Mouse (Mus musculus): ENCODE results near the gene Acot3.
"Not testable (repeated sequence)": the region's sequence is repeated elsewhere in the genome, so short reads cannot be mapped to it uniquely, and the experiment has no call there.

Acot3 gene

GRCm38 (mm10) chr12:84044045-84044444 is 7.9 kb upstream of the Acot3 start:
- no peak for DNase-seq

DNA sequence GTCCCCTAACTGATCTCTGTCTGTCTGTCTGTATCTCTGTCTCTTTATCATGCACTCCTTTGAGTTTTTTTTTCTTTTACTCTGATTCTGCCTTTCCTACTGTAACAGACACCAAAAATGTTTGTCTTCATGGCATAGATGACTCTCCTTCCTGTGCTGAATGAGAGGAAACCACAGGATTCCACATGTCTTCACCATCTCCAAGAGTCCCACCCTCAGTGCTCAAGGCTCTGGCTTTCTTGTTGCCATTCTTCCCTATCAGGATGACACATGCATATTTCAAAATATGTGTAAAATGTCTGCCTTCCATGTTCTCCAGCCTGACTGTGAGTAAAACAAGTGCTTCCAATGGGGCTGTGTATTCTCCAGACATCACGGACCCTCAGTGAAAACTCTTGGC is 5.0 kb upstream of the Acot3 start:
- DNase-seq = no peak

GRCm38 (mm10) chr12:84050744-84051143 is 1.2 kb upstream of the Acot3 start:
- DNase-seq = not testable (repeated sequence)

- no peak for DNase-seq
These were observed 665 bp downstream of the Acot3 start for GRCm38 (mm10) chr12:84052609-84053008.

- DNase-seq = peak; percentile 21 to 29
These were observed 1.2 kb downstream of the Acot3 start for GRCm38 (mm10) chr12:84053173-84053572.

DNA sequence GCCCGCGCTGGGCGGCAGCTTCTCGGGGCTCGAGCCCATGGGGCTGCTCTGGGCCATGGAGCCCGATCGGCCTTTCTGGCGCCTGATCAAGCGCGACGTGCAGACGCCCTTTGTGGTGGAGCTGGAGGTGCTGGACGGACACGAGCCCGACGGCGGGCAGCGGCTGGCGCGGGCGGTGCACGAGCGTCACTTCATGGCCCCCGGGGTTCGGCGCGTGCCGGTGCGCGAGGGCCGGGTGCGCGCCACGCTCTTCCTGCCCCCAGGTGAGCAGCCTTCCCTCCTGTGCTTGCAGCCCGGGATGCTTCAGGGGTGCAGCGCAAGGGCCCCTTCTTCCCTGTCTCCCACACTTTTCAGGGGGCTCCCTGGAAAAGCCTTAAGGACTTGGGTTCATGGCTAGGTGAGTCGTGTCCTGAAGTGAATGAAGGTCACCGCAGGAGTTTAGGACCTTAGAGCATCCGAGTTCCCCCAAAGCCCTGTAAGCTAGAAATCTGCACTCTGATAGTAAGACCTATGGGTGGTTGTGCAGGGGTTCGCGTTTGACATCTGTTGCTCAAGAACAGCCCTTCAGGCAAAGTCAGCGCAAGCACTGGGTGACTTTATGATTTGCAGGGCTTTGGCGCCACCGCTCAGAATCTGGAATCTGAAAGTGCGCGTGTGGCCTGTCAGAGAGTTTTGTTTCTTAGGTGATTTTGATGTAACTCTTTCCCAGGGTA is 1.9 kb downstream of the Acot3 start:
- DNase-seq = peak; percentile 38 to 42

DNA sequence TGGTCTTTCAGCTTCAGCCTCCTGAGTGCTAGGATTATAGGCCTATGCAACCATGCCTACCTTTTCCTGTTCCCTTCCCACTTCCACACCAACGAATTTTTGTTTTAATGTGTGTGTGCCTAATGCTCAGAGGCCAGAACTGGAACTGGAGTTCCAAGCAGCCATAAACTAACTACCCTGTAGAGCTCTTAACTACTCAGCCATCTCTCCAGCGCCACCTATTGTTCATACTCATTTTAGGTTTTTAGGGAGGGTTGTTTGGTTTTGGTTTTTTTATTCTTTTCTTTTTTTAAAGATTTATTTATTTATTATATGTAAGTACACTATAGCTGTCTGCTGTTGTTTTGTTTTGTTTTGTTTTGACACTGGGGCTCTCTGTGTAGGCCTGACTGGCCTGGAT is 9.0 kb downstream of the Acot3 start:
- peak; percentile 27 to 35 for DNase-seq

- DNase-seq = no peak
These were observed 10.4 kb downstream of the Acot3 start for GRCm38 (mm10) chr12:84062336-84062735.

GRCm38 (mm10) chr12:84063228-84063627 is 11.3 kb downstream of the Acot3 start:
- DNase-seq = peak in 1 of 2 experiments; percentile 61

DNA sequence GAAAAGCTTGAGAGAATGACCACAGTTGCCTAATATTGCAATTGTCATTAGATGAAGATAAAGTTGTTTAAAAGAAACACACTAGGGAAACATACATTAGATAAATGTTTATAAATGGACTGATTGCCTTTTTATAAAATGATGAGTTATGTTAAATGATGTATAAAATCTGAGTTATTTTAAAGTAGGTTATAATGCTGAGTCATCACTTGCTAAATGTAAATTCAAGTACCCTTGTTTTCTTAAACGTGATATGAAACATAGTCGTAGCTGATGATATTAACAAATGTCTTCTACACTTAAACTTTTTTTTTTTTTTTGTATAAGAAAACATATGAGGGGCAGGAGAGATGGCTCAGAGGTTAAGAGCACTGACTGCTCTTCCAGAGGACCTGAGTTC is 11.9 kb downstream of the Acot3 start:
- no peak for DNase-seq

DNA sequence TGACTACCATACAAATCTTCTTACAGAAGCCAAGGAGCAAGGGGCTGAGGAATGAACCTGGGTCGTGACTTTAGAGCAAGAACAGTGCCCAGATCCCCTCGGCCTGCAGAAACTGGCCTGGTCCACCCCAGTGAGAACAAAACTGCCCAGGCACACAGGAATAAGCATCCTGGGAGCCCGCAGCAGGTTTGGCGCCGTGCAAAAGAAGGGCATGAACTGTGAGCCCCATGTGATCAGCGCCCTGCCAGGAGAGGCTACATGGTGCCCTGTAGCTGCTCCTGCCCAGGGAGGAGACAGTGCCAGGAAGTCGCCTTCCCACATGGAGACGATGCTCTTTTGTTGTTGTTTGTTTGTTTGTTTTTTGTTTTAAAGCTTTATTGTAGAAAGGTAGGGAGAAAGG is 12.7 kb downstream of the Acot3 start:
- DNase-seq = no peak

- no peak for DNase-seq
These were observed 15.8 kb downstream of the Acot3 start for GRCm38 (mm10) chr12:84067752-84068151.

DNA sequence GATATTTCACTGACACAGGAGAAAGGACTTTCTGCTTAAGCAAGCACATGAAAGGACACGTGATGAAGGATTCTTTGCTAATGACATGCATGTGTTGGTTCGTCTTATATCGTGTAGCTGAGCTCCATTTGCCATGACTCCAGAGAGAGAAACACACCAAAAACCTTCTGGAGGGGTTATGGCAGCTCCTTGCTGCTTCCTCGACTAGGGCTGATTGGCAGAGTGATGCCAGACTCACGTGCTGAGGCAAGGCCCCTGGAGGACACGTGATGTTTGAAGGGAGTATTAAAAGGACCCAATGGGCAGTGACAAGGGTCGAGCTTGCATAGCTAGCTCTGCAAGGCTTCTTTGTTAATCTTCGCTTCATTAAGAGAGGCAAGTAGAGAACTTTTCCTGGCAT is 16.4 kb downstream of the Acot3 start:
- no peak for DNase-seq

DNA sequence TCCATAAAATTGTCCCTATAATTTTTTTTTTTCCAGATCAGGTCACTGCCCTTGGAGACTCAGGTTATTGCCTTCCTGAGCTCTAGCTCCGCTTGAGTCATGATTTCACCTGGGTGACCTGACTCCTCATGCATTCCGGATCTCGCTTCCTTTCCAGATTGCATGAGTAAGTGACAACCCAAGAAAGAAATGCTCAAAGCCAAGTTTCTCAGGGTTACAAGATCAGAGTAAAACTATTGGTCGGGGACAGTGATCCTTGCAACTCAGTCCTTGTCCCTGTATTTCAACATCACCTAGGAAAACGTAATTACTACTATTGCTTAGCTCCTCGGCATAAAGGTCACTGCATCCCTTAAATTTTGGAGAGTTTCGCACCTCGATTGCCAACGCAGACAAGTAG is 17.0 kb downstream of the Acot3 start, which contains the start of gene Acot5:
Gene Acot5 (plus strand): TSS at position 340 of the 400 bp plus-strand sequence.
- DNase-seq = no peak

GRCm38 (mm10) chr12:84069582-84069981 is 17.6 kb downstream of the Acot3 start:
- DNase-seq = peak; percentile 50 to 58

GRCm38 (mm10) chr12:84071696-84072095 is 19.8 kb downstream of the Acot3 start:
- no peak for DNase-seq

- DNase-seq = no peak
These were observed 25.5 kb downstream of the Acot3 start for GRCm38 (mm10) chr12:84077371-84077990.

DNA sequence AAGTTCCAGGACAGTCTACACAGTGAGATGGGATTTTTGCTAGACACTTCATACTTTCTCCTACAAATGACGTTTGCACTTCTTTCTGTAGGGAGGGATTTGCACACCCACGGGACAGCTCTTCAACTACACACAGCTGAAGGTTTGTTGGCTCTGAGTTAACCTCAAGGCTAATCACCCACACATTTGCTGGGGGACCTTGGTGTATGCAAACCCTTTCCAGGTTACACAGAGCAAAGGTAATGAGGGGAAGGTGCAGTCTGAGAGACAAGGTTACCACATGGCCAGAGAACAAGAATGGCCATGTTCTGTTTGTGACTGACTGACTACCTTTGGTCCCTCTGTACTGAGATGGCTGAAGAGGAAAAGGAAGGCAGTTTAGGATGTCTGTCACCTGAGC is 31.9 kb downstream of the Acot3 start:
- no peak for DNase-seq

DNA sequence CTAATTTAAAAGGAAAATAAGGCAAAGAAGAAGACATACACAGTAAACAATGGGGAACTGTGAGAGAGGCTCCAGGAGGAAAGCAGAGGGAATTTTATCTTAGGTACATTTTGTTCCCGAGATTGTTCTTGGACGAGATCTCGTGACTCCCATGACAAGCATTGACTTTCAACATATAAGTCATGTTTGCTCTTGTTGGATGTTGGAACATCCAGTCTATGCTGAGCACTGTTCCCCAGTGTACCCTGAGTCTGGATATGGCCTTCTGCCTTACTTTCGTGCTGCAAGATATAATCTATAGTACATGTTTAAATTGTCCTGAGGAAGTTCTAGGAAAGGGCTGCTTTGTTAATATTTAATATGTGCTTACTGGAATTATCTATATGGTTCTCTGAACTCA is 32.6 kb downstream of the Acot3 start:
- DNase-seq = no peak

GRCm38 (mm10) chr12:84094666-84095065 is 42.7 kb downstream of the Acot3 start:
- not testable (repeated sequence) for DNase-seq

- DNase-seq = no peak
These were observed 47.7 kb downstream of the Acot3 start for GRCm38 (mm10) chr12:84099605-84100004.

DNA sequence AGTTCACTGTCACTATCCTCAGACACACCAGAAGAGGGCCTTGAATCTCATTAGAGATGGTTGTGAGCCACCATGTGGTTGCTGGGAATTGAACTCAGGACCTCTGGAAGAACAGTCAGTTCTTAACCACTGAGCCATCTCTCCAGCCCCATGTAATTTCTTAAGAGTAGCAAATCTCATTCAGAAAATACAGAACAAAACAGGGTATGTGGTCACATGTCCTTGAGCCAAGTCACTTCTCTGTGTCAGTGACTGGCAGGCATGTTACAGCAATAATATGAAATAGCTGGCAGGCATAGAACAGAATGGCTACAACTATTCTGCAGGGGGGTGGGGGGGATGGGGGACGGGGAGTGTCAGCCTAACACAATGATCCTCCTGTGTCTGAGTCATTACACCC is 48.1 kb downstream of the Acot3 start:
- no peak for DNase-seq

DNA sequence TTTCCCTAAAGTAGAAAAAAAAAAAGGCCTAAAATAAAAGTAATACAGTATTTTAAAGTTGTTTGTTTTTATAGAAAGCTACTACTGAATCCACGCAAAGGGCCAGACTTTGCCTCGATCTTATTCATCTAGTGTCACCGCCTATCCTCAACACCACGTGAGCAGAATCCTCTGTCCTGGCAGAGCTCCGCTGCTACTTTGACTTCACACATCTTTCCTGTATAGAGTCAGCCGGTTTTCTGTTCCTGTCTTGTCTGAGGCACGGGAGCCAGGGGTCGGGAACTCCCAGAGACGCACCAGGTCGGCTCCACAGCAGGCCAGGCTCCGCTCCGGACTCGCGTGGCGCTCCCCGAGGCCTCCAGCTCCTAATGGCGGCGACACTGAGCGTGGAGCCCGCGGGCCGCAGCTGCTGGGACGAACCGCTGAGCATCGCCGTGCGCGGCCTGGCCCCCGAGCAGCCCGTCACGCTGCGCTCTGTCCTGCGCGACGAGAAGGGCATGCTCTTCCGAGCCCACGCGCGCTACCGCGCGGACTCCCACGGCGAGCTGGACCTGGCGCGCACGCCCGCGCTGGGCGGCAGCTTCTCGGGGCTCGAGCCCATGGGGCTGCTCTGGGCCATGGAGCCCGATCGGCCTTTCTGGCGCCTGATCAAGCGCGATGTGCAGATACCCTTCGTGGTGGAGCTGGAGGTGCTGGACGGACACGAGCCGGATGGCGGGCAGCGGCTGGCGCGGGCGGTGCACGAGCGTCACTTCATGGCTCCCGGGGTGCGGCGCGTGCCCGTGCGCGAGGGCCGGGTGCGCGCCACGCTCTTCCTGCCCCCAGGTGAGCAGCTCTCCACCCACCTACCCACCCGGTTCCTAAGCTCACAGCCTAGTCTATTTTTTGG is 48.9 kb downstream of the Acot3 start, which contains the start of gene Acot6:
Gene Acot6 (plus strand): TSS at position 51 of the 889 bp plus-strand sequence.
- DNase-seq = peak; percentile 52 to 60

GRCm38 (mm10) chr12:84101493-84101845 is 49.5 kb downstream of the Acot3 start:
- no peak for DNase-seq

Data from cerebellum, postnatal 14 days (tissue).